Mouse (Mus musculus) hindbrain, embryonic 13.5 days (tissue): ENCODE measurements at regions not wholly inside any gene's neighbourhood (a gene's known extent, or its start where the extent isn't known, plus 50 kb on each side); places are given as distances from the start of the nearest gene placed in this dataset.

Experiments used
- ATAC-seq: fragments of 200-750 bp; cut with Nextera tagmentation; 2 replicates; pipeline ENCODE4 v1.8.0; 2017; ENCODE audit warnings: moderate TSS enrichment; ENCODE audit not compliant: low FRiP score
- H3K27ac ChIP-seq: fragments of 300-500 bp; sonication (generic); 2 replicates; pipeline ENCODE4 v1.5.1; 2015; ENCODE audit warnings: inconsistent platforms, mild to moderate bottlenecking, moderate library complexity
- H3K27me3 ChIP-seq: fragments of 300-500 bp; sonication (generic); 2 replicates; pipeline ENCODE4 v1.6.1; 2015; ENCODE audit warnings: mild to moderate bottlenecking, inconsistent platforms
- H3K36me3 ChIP-seq: fragments of 300-500 bp; sonication (generic); 2 replicates; pipeline ENCODE4 v1.6.1; 2015; ENCODE audit warnings: mild to moderate bottlenecking, inconsistent platforms
- H3K4me1 ChIP-seq: fragments of 300-500 bp; sonication (generic); replicated peaks from 2 replicates; pipeline ENCODE4 v1.6.1; 2015; ENCODE audit warnings: inconsistent platforms
- H3K4me2 ChIP-seq: fragments of 300-500 bp; sonication (generic); 2 replicates; pipeline ENCODE4 v1.6.1; 2015; ENCODE audit warnings: inconsistent platforms, mild to moderate bottlenecking, moderate library complexity
- H3K4me3 ChIP-seq: fragments of 300-500 bp; sonication (generic); 2 replicates; pipeline ENCODE4 v1.5.1; 2015; ENCODE audit warnings: mild to moderate bottlenecking, inconsistent platforms
- H3K9ac ChIP-seq: fragments of 300-500 bp; sonication (generic); 2 replicates; pipeline ENCODE4 v1.6.1; 2015; ENCODE audit warnings: mild to moderate bottlenecking, inconsistent platforms
- H3K9me3 ChIP-seq: fragments of 300-500 bp; sonication (generic); 2 replicates; pipeline ENCODE4 v1.6.1; 2016; ENCODE audit warnings: inconsistent platforms
- WGBS: fragments of 180-500 bp; shearing (Covaris S2); methylation state at CpG from one replicate; pipeline ENCODE4 v1.1.7; 2015; 5-methylcytosine and 5-hydroxymethylcytosine counted together

GRCm38 (mm10) chr13:100899566-100899965 is 66.3 kb upstream of the Slc30a5 start:
- no peaks in the 10 kb centered on the region for H3K9me3 ChIP-seq
- H3K36me3 ChIP-seq, result no peaks in the 10 kb centered on the region
- H3K27me3 ChIP-seq, result no peaks in the 10 kb centered on the region
- no peak overlapping the region for H3K4me3 ChIP-seq
- no peak overlapping the region for H3K27ac ChIP-seq
- H3K4me1 ChIP-seq, result no peaks in the 10 kb centered on the region
- 94% methylated on average over 2 of the region's 2 CpGs for WGBS
- no peak for ATAC-seq
- no peak overlapping the region for H3K9ac ChIP-seq
- no peak overlapping the region for H3K4me2 ChIP-seq

DNA sequence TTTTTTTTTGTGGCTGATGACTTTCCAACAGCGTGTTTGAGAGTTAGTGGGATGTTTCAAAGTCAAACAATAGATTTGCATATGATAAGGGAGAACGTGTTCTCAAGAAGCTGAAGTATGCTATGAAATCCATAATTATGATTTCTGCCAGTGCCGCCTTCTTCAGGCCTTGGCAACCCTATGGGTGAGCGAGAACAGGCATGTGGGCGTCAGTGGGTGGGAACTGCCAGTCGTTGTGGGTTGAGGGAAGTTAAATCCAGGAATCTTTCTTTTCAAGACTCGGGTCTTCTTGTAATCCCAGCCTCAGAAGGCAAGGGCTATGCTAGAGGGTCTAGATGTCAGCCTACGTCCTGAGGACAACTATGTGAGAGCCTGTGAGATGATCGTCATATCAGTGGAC is 60.6 kb upstream of the Slc30a5 start:
- WGBS, result 96% methylated on average over 9 of the region's 9 CpGs
- no peak overlapping the region for H3K4me3 ChIP-seq
- no peak overlapping the region for H3K4me2 ChIP-seq
- no peak overlapping the region for H3K9ac ChIP-seq
- H3K27ac ChIP-seq, result no peak overlapping the region
- H3K27me3 ChIP-seq, result no peaks in the 10 kb centered on the region
- no peaks in the 10 kb centered on the region for H3K36me3 ChIP-seq
- peaks cover 6% of the 10 kb centered on the region for H3K4me1 ChIP-seq
- no peak for ATAC-seq
- H3K9me3 ChIP-seq, result no peaks in the 10 kb centered on the region

- H3K9me3 ChIP-seq, result no peaks in the 10 kb centered on the region
- H3K27ac ChIP-seq, result peak overlapping the region; percentile 68
- 83% methylated on average over 1 of the region's 1 CpGs for WGBS
- peak overlapping the region; percentile 24; the same call in 1 of the 2 replicates for H3K4me3 ChIP-seq
- no peak overlapping the region for H3K9ac ChIP-seq
- peaks cover 6% of the 10 kb centered on the region for H3K4me1 ChIP-seq
- no peaks in the 10 kb centered on the region for H3K36me3 ChIP-seq
- H3K27me3 ChIP-seq, result no peaks in the 10 kb centered on the region
- ATAC-seq, result peak; percentile 56; the same call in 1 of the 2 replicates
- peak overlapping the region; percentile 47 for H3K4me2 ChIP-seq
Observed at GRCm38 (mm10) chr13:100893096-100893495, 59.9 kb upstream of the Slc30a5 start.

- WGBS, result 30% methylated on average over 13 of the region's 13 CpGs
- Histone ChIP-seq H3K27me3 (no peaks in the 10 kb centered on the region), H3K4me1 (peaks cover 6% of the 10 kb centered on the region), H3K9me3 (no peaks in the 10 kb centered on the region), H3K9ac (peak overlapping the region; percentile 2; the same call in 1 of the 2 replicates), H3K36me3 (no peaks in the 10 kb centered on the region), H3K4me2 (peak overlapping the region; percentile 47), H3K4me3 (peak overlapping the region; percentile 24), H3K27ac (peak overlapping the region; percentile 71)
- peak; percentile 62; the same call in 1 of the 2 replicates for ATAC-seq
Observed at GRCm38 (mm10) chr13:100892647-100893071, 59.4 kb upstream of the Slc30a5 start.

DNA sequence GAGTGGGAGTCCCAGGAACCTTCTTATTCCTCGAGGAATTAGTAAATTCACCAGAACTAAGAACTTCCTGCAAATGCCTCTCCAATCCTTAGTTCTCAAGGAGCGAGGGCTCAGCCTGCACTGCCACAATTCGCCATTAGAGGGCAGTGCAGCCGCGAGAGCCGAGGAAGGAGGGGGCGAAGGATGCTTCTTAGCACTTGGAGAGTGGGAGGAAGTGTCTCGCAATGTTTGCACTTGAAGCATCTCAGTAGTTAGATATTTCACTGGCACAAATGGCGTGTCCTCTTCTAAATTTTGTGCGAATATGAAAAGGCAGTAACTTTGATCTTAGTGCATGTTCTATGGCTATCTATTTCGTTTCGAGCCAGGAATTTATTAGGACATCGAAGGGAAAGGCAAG is 59.0 kb upstream of the Slc30a5 start:
- Histone ChIP-seq H3K36me3 (no peaks in the 10 kb centered on the region), H3K4me2 (peak overlapping the region; percentile 47), H3K9ac (peak overlapping the region; percentile 2; the same call in 1 of the 2 replicates)

DNA sequence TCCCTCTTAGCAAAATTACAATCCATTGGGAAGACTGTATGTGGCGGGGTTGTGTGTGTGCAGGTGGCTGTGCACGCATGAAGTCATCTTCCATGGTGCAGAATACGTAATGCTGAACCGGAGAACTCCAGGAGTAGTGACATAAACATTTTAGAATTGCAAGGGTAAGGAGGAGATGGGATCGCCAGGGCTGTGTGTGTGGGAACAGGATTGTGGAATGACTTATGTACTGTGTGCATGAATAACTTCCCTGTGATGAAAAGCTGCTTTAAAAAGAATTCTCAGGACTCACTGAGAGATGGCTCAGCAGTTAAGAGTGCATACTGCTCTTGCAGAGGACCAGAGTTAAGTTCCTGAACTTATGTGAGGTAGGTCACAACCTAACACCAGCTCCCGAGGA is 57.2 kb upstream of the Slc30a5 start:
- H3K4me2 ChIP-seq, result no peak overlapping the region
- WGBS, result 85% methylated on average over 6 of the region's 6 CpGs
- peaks cover 6% of the 10 kb centered on the region for H3K4me1 ChIP-seq
- H3K27me3 ChIP-seq, result no peaks in the 10 kb centered on the region
- no peak overlapping the region for H3K27ac ChIP-seq
- H3K4me3 ChIP-seq, result no peak overlapping the region
- no peak for ATAC-seq
- H3K36me3 ChIP-seq, result no peaks in the 10 kb centered on the region
- no peak overlapping the region for H3K9ac ChIP-seq
- H3K9me3 ChIP-seq, result no peaks in the 10 kb centered on the region

More for the DNA sequence above, 59.0 kb upstream of the Slc30a5 start:
- Histone ChIP-seq H3K27me3 (no peaks in the 10 kb centered on the region), H3K27ac (peak overlapping the region; percentile 71), H3K4me1 (peaks cover 6% of the 10 kb centered on the region), H3K9me3 (no peaks in the 10 kb centered on the region), H3K4me3 (peak overlapping the region; percentile 24; the same call in 1 of the 2 replicates)
- 24% methylated on average over 13 of the region's 13 CpGs for WGBS
- ATAC-seq, result peak; percentile 75

- peaks cover 6% of the 10 kb centered on the region for H3K4me1 ChIP-seq
- H3K36me3 ChIP-seq, result no peaks in the 10 kb centered on the region
- no peak for ATAC-seq
- H3K9me3 ChIP-seq, result no peaks in the 10 kb centered on the region
- H3K27ac ChIP-seq, result no peak overlapping the region
- WGBS, result 87% methylated on average over 5 of the region's 5 CpGs
- H3K4me2 ChIP-seq, result no peak overlapping the region
- H3K4me3 ChIP-seq, result no peak overlapping the region
- no peak overlapping the region for H3K9ac ChIP-seq
- H3K27me3 ChIP-seq, result no peaks in the 10 kb centered on the region
Observed at GRCm38 (mm10) chr13:100888481-100888880, 55.3 kb upstream of the Slc30a5 start.

- Histone ChIP-seq H3K4me2 (no peak overlapping the region), H3K27me3 (no peaks in the 10 kb centered on the region), H3K9ac (no peak overlapping the region), H3K4me1 (no peaks in the 10 kb centered on the region), H3K36me3 (no peaks in the 10 kb centered on the region), H3K27ac (no peak overlapping the region), H3K4me3 (no peak overlapping the region), H3K9me3 (no peaks in the 10 kb centered on the region)
- ATAC-seq, result no peak
- 82% methylated on average over 8 of the region's 8 CpGs for WGBS
Observed at GRCm38 (mm10) chr13:100883711-100884110, 50.5 kb upstream of the Slc30a5 start.
